Mouse (Mus musculus) cerebellum, adult 2 months (tissue): ENCODE measurements at regions not wholly inside any gene's neighbourhood (a gene's known extent, or its start where the extent isn't known, plus 50 kb on each side); places are given as distances from the start of the nearest gene placed in this dataset.

Source experiments
- CTCF ChIP-seq: fragments of 200-500 bp; IDR thresholded peaks from 2 replicates; pipeline ENCODE4 v1.5.1; 2011; ENCODE audit warnings: low read depth, mild to moderate bottlenecking, control low read depth, low read length, moderate library complexity, borderline replicate concordance; ENCODE audit not compliant: insufficient read depth
- POLR2A ChIP-seq: fragments of 200-500 bp; IDR thresholded peaks from 2 replicates; pipeline ENCODE4 v1.6.1; 2011; ENCODE audit warnings: low read length, control low read depth, borderline replicate concordance; ENCODE audit not compliant: insufficient read depth

DNA sequence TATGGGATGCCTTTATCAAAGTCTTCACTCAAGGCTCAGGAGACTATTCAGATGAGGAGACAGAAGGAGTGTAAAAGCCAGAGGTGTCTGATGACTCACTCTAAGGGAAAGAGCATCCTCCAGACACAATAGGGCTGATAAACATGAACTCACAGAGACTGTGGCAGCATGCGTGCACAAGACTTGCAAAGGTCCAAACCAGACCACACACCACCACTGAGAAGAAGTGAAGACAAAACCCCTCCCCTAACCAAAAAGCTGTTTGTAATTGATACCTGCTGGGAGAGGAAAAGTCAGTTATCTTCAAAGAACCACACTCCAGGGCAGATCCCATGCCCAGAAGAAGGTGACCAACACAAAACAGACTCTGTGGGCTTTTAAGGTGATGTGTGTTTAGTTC, 56.0 kb upstream of the Ly86 start:
- TF ChIP-seq CTCF (no peak), POLR2A (no peak)
